Mouse (Mus musculus): ENCODE data around the gene Fbxl17. TPM values are rescaled to one million over a fixed set of nuclear protein-coding genes. Genes with fewer than 3 reads are reported as not detected.

Fbxl17 gene
- polyA plus RNA-seq, 1 experiment, result 7.3 TPM

- H3K27me3 ChIP-seq (ENCODE audit: control insufficient read depth, insufficient read depth, low read length), result no peaks in the 10 kb centered on the region
- DNase-seq, result no peak
- H3K27ac ChIP-seq (ENCODE audit: control insufficient read depth, insufficient read depth, low read length), result no peak overlapping the region
- 96% methylated on average over 15 of the region's 15 CpGs for WGBS
- H3K36me3 ChIP-seq (ENCODE audit: control insufficient read depth, insufficient read depth, low read length), result no peaks in the 10 kb centered on the region
- H3K4me1 ChIP-seq (replicated peaks; ENCODE audit: control insufficient read depth, insufficient read depth, low read length), result no peaks in the 10 kb centered on the region
- TF ChIP-seq POLR2A (IDR thresholded peaks at IDR 0.05; ENCODE audit: control insufficient read depth, extremely low read depth, insufficient read depth, low read length, poor library complexity) (no peak), CTCF (IDR thresholded peaks at IDR 0.05; ENCODE audit: borderline replicate concordance, control insufficient read depth, extremely low read depth, insufficient read depth, low read length, poor library complexity) (no peak)
- no peak overlapping the region for H3K4me3 ChIP-seq (ENCODE audit: control insufficient read depth, insufficient read depth, low read length)
Observed at GRCm38 (mm10) chr17:63057740-63058388, 442.0 kb downstream of the Fbxl17 start.

- Histone ChIP-seq H3K4me3 (ENCODE audit: control insufficient read depth, insufficient read depth, low read length) (no peak overlapping the region), H3K36me3 (ENCODE audit: control insufficient read depth, insufficient read depth, low read length) (no peaks in the 10 kb centered on the region), H3K27ac (ENCODE audit: control insufficient read depth, insufficient read depth, low read length) (no peak overlapping the region), H3K27me3 (ENCODE audit: control insufficient read depth, insufficient read depth, low read length) (no peaks in the 10 kb centered on the region), H3K4me1 (replicated peaks; ENCODE audit: control insufficient read depth, insufficient read depth, low read length) (no peaks in the 10 kb centered on the region)
- TF ChIP-seq CTCF (IDR thresholded peaks at IDR 0.05; ENCODE audit: borderline replicate concordance, control insufficient read depth, extremely low read depth, insufficient read depth, low read length, poor library complexity) (no peak), POLR2A (IDR thresholded peaks at IDR 0.05; ENCODE audit: control insufficient read depth, extremely low read depth, insufficient read depth, low read length, poor library complexity) (no peak)
- DNase-seq, result no peak
- 94% methylated on average over 3 of the region's 3 CpGs for WGBS
Observed at GRCm38 (mm10) chr17:63056976-63057375, 442.8 kb downstream of the Fbxl17 start.

- WGBS, result 92% methylated on average over 3 of the region's 3 CpGs
- TF ChIP-seq POLR2A (IDR thresholded peaks at IDR 0.05; ENCODE audit: control insufficient read depth, extremely low read depth, insufficient read depth, low read length, poor library complexity) (no peak), CTCF (IDR thresholded peaks at IDR 0.05; ENCODE audit: borderline replicate concordance, control insufficient read depth, extremely low read depth, insufficient read depth, low read length, poor library complexity) (no peak)
- H3K27ac ChIP-seq (ENCODE audit: control insufficient read depth, insufficient read depth, low read length), result no peak overlapping the region
- no peaks in the 10 kb centered on the region for H3K4me1 ChIP-seq (replicated peaks; ENCODE audit: control insufficient read depth, insufficient read depth, low read length)
- no peak for DNase-seq
- H3K4me3 ChIP-seq (ENCODE audit: control insufficient read depth, insufficient read depth, low read length), result no peak overlapping the region
- H3K27me3 ChIP-seq (ENCODE audit: control insufficient read depth, insufficient read depth, low read length), result no peaks in the 10 kb centered on the region
- H3K36me3 ChIP-seq (ENCODE audit: control insufficient read depth, insufficient read depth, low read length), result no peaks in the 10 kb centered on the region
Observed at GRCm38 (mm10) chr17:63053311-63053710, 446.5 kb downstream of the Fbxl17 start.

- no peak overlapping the region for H3K4me3 ChIP-seq (ENCODE audit: control insufficient read depth, insufficient read depth, low read length)
- no peak overlapping the region for H3K27ac ChIP-seq (ENCODE audit: control insufficient read depth, insufficient read depth, low read length)
- no peaks in the 10 kb centered on the region for H3K27me3 ChIP-seq (ENCODE audit: control insufficient read depth, insufficient read depth, low read length)
- TF ChIP-seq POLR2A (IDR thresholded peaks at IDR 0.05; ENCODE audit: control insufficient read depth, extremely low read depth, insufficient read depth, low read length, poor library complexity) (no peak), CTCF (IDR thresholded peaks at IDR 0.05; ENCODE audit: borderline replicate concordance, control insufficient read depth, extremely low read depth, insufficient read depth, low read length, poor library complexity) (no peak)
- no peaks in the 10 kb centered on the region for H3K36me3 ChIP-seq (ENCODE audit: control insufficient read depth, insufficient read depth, low read length)
- 86% methylated on average over 3 of the region's 3 CpGs for WGBS
- no peaks in the 10 kb centered on the region for H3K4me1 ChIP-seq (replicated peaks; ENCODE audit: control insufficient read depth, insufficient read depth, low read length)
- no peak for DNase-seq
Observed at GRCm38 (mm10) chr17:63046401-63046800, 453.4 kb downstream of the Fbxl17 start.

GRCm38 (mm10) chr17:63045297-63045696 lies 454.5 kb downstream of the Fbxl17 start:
- Histone ChIP-seq H3K27me3 (ENCODE audit: control insufficient read depth, insufficient read depth, low read length) (no peaks in the 10 kb centered on the region), H3K36me3 (ENCODE audit: control insufficient read depth, insufficient read depth, low read length) (no peaks in the 10 kb centered on the region), H3K4me3 (ENCODE audit: control insufficient read depth, insufficient read depth, low read length) (no peak overlapping the region), H3K4me1 (replicated peaks; ENCODE audit: control insufficient read depth, insufficient read depth, low read length) (no peaks in the 10 kb centered on the region), H3K27ac (ENCODE audit: control insufficient read depth, insufficient read depth, low read length) (no peak overlapping the region)
- 97% methylated on average over 13 of the region's 13 CpGs for WGBS
- TF ChIP-seq POLR2A (IDR thresholded peaks at IDR 0.05; ENCODE audit: control insufficient read depth, extremely low read depth, insufficient read depth, low read length, poor library complexity), result no peak
- no peak for TF ChIP-seq CTCF (IDR thresholded peaks at IDR 0.05; ENCODE audit: borderline replicate concordance, control insufficient read depth, extremely low read depth, insufficient read depth, low read length, poor library complexity)
- no peak for DNase-seq

- Histone ChIP-seq H3K36me3 (ENCODE audit: control insufficient read depth, insufficient read depth, low read length) (no peaks in the 10 kb centered on the region), H3K4me1 (replicated peaks; ENCODE audit: control insufficient read depth, insufficient read depth, low read length) (no peaks in the 10 kb centered on the region), H3K4me3 (ENCODE audit: control insufficient read depth, insufficient read depth, low read length) (no peak overlapping the region), H3K27ac (ENCODE audit: control insufficient read depth, insufficient read depth, low read length) (no peak overlapping the region), H3K27me3 (ENCODE audit: control insufficient read depth, insufficient read depth, low read length) (no peaks in the 10 kb centered on the region)
- no peak for DNase-seq
- no peak for TF ChIP-seq CTCF (IDR thresholded peaks at IDR 0.05; ENCODE audit: borderline replicate concordance, control insufficient read depth, extremely low read depth, insufficient read depth, low read length, poor library complexity)
- TF ChIP-seq POLR2A (IDR thresholded peaks at IDR 0.05; ENCODE audit: control insufficient read depth, extremely low read depth, insufficient read depth, low read length, poor library complexity), result no peak
- WGBS, result 84% methylated on average over 9 of the region's 9 CpGs
Observed at GRCm38 (mm10) chr17:63043046-63043675, 456.7 kb downstream of the Fbxl17 start.
